27 mouse cellular contexts compared by ENCODE assay signal in the genomic region with DNA sequence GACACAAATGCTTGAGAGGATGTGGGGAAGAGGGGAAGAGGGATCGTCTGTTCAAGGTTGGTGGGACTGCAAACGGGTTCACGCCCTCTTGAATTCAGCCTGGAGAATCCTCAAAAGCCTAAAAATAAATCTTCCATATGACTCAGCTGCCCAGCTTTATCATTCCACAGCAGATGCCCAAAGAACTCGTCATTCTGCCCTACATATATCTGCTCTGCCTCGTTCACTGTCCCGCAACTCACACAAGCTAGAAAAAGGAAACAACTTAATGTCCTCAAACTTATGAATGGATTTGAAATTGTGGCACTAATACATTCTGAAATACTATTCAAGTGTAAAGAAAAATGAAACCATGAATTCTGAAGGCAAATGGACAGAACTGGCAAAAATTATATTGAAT. TPM values are rescaled to one million over a fixed set of nuclear protein-coding genes. Genes with fewer than 3 reads are reported as not detected.
DNase-seq lines count a peak whose midpoint lies in the region; ATAC-seq lines count a peak whose summit lies in the region.
"Had no signal": no experiment of that assay in that cellular context is flagged by ENCODE, and none has a peak within 500 bp of the region (broad histone marks: within the 10 kb centered on the region; RNA-seq: fewer than 3 reads in every experiment).

No protein-coding gene starts in this region.

- no peaks in the 10 kb centered on the region for H3K27me3 ChIP-seq in heart, embryonic 12.5 days (replicated peaks)
- H3K27me3 ChIP-seq in midbrain, embryonic 14.5 days (ENCODE audit: control insufficient read depth, insufficient read depth, low read length), result no peaks in the 10 kb centered on the region
- H3K27me3 ChIP-seq in midbrain, embryonic 10.5 days (ENCODE audit: low read depth, poor library complexity, severe bottlenecking), result no peaks in the 10 kb centered on the region
- H3K27me3 ChIP-seq: forebrain, embryonic 13.5 days; hindbrain, embryonic 13.5 days; limb, embryonic 12.5 days; midbrain, embryonic 13.5 days had no signal

- 27% methylated on average over 6 of the region's 6 CpGs for WGBS in heart, embryonic 12.5 days
- 80% methylated on average over 6 of the region's 6 CpGs for WGBS in midbrain, embryonic 14.5 days
- WGBS in midbrain, embryonic 10.5 days, result 91% methylated on average over 6 of the region's 6 CpGs

- peaks cover 12% of the 10 kb centered on the region; the same call in 1 of the 2 replicates for H3K36me3 ChIP-seq in heart, embryonic 12.5 days
- peaks cover 13% of the 10 kb centered on the region for H3K36me3 ChIP-seq in midbrain, embryonic 14.5 days (ENCODE audit: control insufficient read depth, insufficient read depth, low read length)
- peaks cover 16% of the 10 kb centered on the region for H3K36me3 ChIP-seq in midbrain, embryonic 10.5 days
- H3K36me3 ChIP-seq: liver, embryonic 13.5 days had no signal

- no peak overlapping the region for H3K9ac ChIP-seq in heart, embryonic 12.5 days
- no peak overlapping the region for H3K9ac ChIP-seq in midbrain, embryonic 14.5 days (replicated peaks; ENCODE audit: low read length)
- H3K9ac ChIP-seq: forebrain, embryonic 13.5 days; hindbrain, embryonic 13.5 days; limb, embryonic 12.5 days; liver, embryonic 13.5 days; lung, embryonic 14.5 days; midbrain, embryonic 13.5 days had no signal

- H3K4me2 ChIP-seq in heart, embryonic 12.5 days, result peak overlapping the region; percentile 39; the same call in 1 of the 2 replicates
- 0 out of 2 replicates have a peak overlapping the region, but pooled peaks have one; percentile 6 for H3K4me2 ChIP-seq in midbrain, embryonic 14.5 days (ENCODE audit: low read length)
- H3K4me2 ChIP-seq: limb, embryonic 12.5 days; liver, embryonic 13.5 days; lung, embryonic 14.5 days had no signal

- ATAC-seq in heart, embryonic 12.5 days (ENCODE audit: insufficient number of reproducible peaks, low FRiP score), result no peak
- ATAC-seq in midbrain, embryonic 14.5 days (ENCODE audit: low FRiP score, low TSS enrichment), result no peak
- ATAC-seq: forebrain, embryonic 13.5 days; inflammation-experienced regulatory T-cells, adult 6 months; midbrain, embryonic 13.5 days had no signal

- no peak for DNase-seq in heart, adult 8-10 months (ENCODE audit: low spot score)
- no peak for DNase-seq in midbrain, embryonic 14.5 days
- DNase-seq in midbrain, embryonic 10.5 days (ENCODE audit: low spot score), result no peak
- peak; percentile 71 for DNase-seq in Muller cell, postnatal 12 days (ENCODE audit: inconsistent ontology term)
- DNase-seq in thymus, postnatal 14 days, result no peak
- DNase-seq in lung, postnatal 25 days (ENCODE audit: low spot score), result no peak
- DNase-seq: adrenal gland, postnatal 14 days; cerebellum, adult 2 months; cerebellum, postnatal 36 days; gastrocnemius, postnatal 14 days; heart, postnatal 10 days; kidney, adult 2 months; kidney, postnatal 10 days; liver, embryonic 13.5 days; lung, embryonic 14.5 days; lung, postnatal 4 days; right cerebral cortex, postnatal 14 days; spleen, adult 18-20 months; thymus, adult 18-20 months had no signal

- H3K27ac ChIP-seq in heart, embryonic 12.5 days (ENCODE audit: poor library complexity, severe bottlenecking), result no peak overlapping the region
- no peak overlapping the region for H3K27ac ChIP-seq in midbrain, embryonic 14.5 days (replicated peaks; ENCODE audit: low read depth, low read length)
- no peak overlapping the region for H3K27ac ChIP-seq in midbrain, embryonic 10.5 days (replicated peaks)
- H3K27ac ChIP-seq: embryonic facial prominence, embryonic 10.5 days; forebrain, embryonic 13.5 days; hindbrain, embryonic 13.5 days; limb, embryonic 12.5 days; liver, embryonic 13.5 days; midbrain, embryonic 13.5 days had no signal

- no peak overlapping the region for H3K4me3 ChIP-seq in heart, embryonic 12.5 days
- H3K4me3 ChIP-seq in midbrain, embryonic 14.5 days (replicated peaks; ENCODE audit: low read depth, low read length), result no peak overlapping the region
- no peak overlapping the region for H3K4me3 ChIP-seq in midbrain, embryonic 10.5 days
- H3K4me3 ChIP-seq: embryonic facial prominence, embryonic 10.5 days; forebrain, embryonic 13.5 days; hindbrain, embryonic 13.5 days; limb, embryonic 12.5 days; liver, embryonic 13.5 days; midbrain, embryonic 13.5 days had no signal

- H3K9me3 ChIP-seq in heart, embryonic 12.5 days (replicated peaks), result no peaks in the 10 kb centered on the region
- no peaks in the 10 kb centered on the region for H3K9me3 ChIP-seq in midbrain, embryonic 14.5 days (ENCODE audit: control insufficient read depth, low read length)
- H3K9me3 ChIP-seq in midbrain, embryonic 10.5 days (replicated peaks), result no peaks in the 10 kb centered on the region
- H3K9me3 ChIP-seq: embryonic facial prominence, embryonic 10.5 days; forebrain, embryonic 13.5 days; G1E; hindbrain, embryonic 13.5 days; limb, embryonic 12.5 days; liver, embryonic 13.5 days; midbrain, embryonic 13.5 days had no signal

- H3K4me1 ChIP-seq in heart, embryonic 12.5 days (replicated peaks), result peaks cover 20% of the 10 kb centered on the region
- H3K4me1 ChIP-seq in midbrain, embryonic 14.5 days (ENCODE audit: control insufficient read depth, insufficient read depth, low read length), result peaks cover 35% of the 10 kb centered on the region
- H3K4me1 ChIP-seq in midbrain, embryonic 10.5 days, result peaks cover 39% of the 10 kb centered on the region

RNA-seq across cellular contexts. Expression of gene Trove2, which starts 3.0 kb away (rescaled TPM):
- 20.7 and 21.5 TPM in 2 replicates for polyA plus RNA-seq in heart, embryonic 12.5 days (2016; fragmentation: Nextera tagmentation; extraction: Ambion mirVana)
- 1 to 10 TPM; 9.0 to 9.5 (median 9.2) TPM for total RNA-seq in heart, adult 8-10 months (2022)
- 28.8 and 45.9 TPM in 2 replicates for polyA plus RNA-seq in midbrain, embryonic 14.5 days (2014; fragmentation: Nextera tagmentation; extraction: Ambion mirVana)
- polyA plus RNA-seq in midbrain, embryonic 10.5 days (2016; fragmentation: Nextera tagmentation; extraction: Ambion mirVana), result 33.8 and 43.8 TPM in 2 replicates

RNA-seq across cellular contexts. Expression of gene Uchl5, which starts 3.2 kb away (rescaled TPM):
- polyA plus RNA-seq in heart, embryonic 12.5 days (2016; fragmentation: Nextera tagmentation; extraction: Ambion mirVana), result 63.7 and 70.4 TPM in 2 replicates
- 10 to 100 TPM; 15.6 to 21.7 (median 18.2) TPM for total RNA-seq in heart, adult 8-10 months (2022)
- polyA plus RNA-seq in midbrain, embryonic 14.5 days (2014; fragmentation: Nextera tagmentation; extraction: Ambion mirVana), result 51.3 and 52.4 TPM in 2 replicates
- polyA plus RNA-seq in midbrain, embryonic 10.5 days (2016; fragmentation: Nextera tagmentation; extraction: Ambion mirVana), result 102 and 116 TPM in 2 replicates

RNA-seq across cellular contexts. Expression of gene Glrx2, which starts 57.8 kb away (rescaled TPM):
- 98.0 and 98.7 TPM in 2 replicates for polyA plus RNA-seq in heart, embryonic 12.5 days (2016; fragmentation: Nextera tagmentation; extraction: Ambion mirVana)
- total RNA-seq in heart, adult 8-10 months (2022), result 10 to 100 TPM; 69.9 to 83.4 (median 76.8) TPM
- polyA plus RNA-seq in midbrain, embryonic 14.5 days (2014; fragmentation: Nextera tagmentation; extraction: Ambion mirVana), result 99.9 and 117 TPM in 2 replicates
- 71.4 and 72.5 TPM in 2 replicates for polyA plus RNA-seq in midbrain, embryonic 10.5 days (2016; fragmentation: Nextera tagmentation; extraction: Ambion mirVana)
